Mouse (Mus musculus) liver, embryonic 14.5 days (tissue): ENCODE measurements around the gene Ddost. TPM values are rescaled to one million over a fixed set of nuclear protein-coding genes. Genes with fewer than 3 reads are reported as not detected.
A peak's percentile ranks its signal among the peaks of the same experiment; 100 is the strongest.

Experiments
- ATAC-seq: fragments of 200-750 bp; cut with Nextera tagmentation; 2 replicates; pipeline ENCODE4 v1.8.0; 2017; ENCODE audit warnings: moderate number of reproducible peaks, mild to moderate bottlenecking, moderate library complexity; ENCODE audit not compliant: insufficient read depth
- DNase-seq, 3 experiments: peaks; one replicate each; pipeline ENCODE4 v3.0.0-alpha.2; 2012 to 2013; ENCODE audit warnings: low read depth in 3 of 3, low spot score in 3 of 3
- H3K27ac ChIP-seq: fragments of 300-500 bp; sonication (generic); 2 replicates; pipeline ENCODE4 v1.5.1; 2014; ENCODE audit warnings: moderate library complexity, mild to moderate bottlenecking, control low read depth, inconsistent platforms
- H3K27me3 ChIP-seq: fragments of 300-500 bp; sonication (generic); 2 replicates; pipeline ENCODE4 v1.6.1; 2014; ENCODE audit warnings: mild to moderate bottlenecking, low read length, moderate library complexity; ENCODE audit not compliant: control insufficient read depth, insufficient read depth
- H3K36me3 ChIP-seq: fragments of 300-500 bp; sonication (generic); replicated peaks from 2 replicates; pipeline ENCODE4 v1.6.1; 2014; ENCODE audit warnings: low read depth; ENCODE audit not compliant: control insufficient read depth, insufficient read depth
- H3K4me1 ChIP-seq, 2 experiments: fragments of 200-500 bp in 1 of 2; fragments of 300-500 bp in 1 of 2; sonication (generic) in 1 of 2; replicated peaks; 2 replicates each; pipeline ENCODE4 v1.6.1; 2012 to 2014; ENCODE audit warnings: antibody characterized with exemption in 1 of 2, inconsistent platforms in 1 of 2, low read length in 1 of 2; ENCODE audit not compliant: control insufficient read depth in 2 of 2, insufficient read depth in 2 of 2
- H3K4me2 ChIP-seq: fragments of 300-500 bp; sonication (generic); 2 replicates; pipeline ENCODE4 v1.6.1; 2014; ENCODE audit warnings: low read depth, mild to moderate bottlenecking, control low read depth, moderate library complexity
- H3K4me3 ChIP-seq, 2 experiments: fragments of 200-500 bp in 1 of 2; fragments of 300-500 bp in 1 of 2; sonication (generic) in 1 of 2; 2 replicates each; pipeline ENCODE4 v1.5.1; 2012 to 2014; ENCODE audit warnings: low read depth in 2 of 2, low read length in 2 of 2, mild to moderate bottlenecking in 2 of 2, control low read depth in 1 of 2, inconsistent platforms in 1 of 2, moderate library complexity in 1 of 2; ENCODE audit not compliant: insufficient read depth in 1 of 2
- H3K9ac ChIP-seq: fragments of 300-500 bp; sonication (generic); replicated peaks from 2 replicates; pipeline ENCODE4 v1.6.1; 2014; ENCODE audit warnings: mild to moderate bottlenecking, control low read depth, moderate library complexity
- H3K9me3 ChIP-seq: fragments of 300-500 bp; sonication (generic); 2 replicates; pipeline ENCODE4 v1.6.1; 2016; ENCODE audit warnings: low read length, mixed read lengths; ENCODE audit not compliant: control insufficient read depth
- CTCF ChIP-seq: IDR thresholded peaks from 2 replicates; pipeline ENCODE4 v1.5.1; 2016; ENCODE audit warnings: antibody characterized with exemption, low read depth, control low read depth
- EP300 ChIP-seq: IDR thresholded peaks from 2 replicates; pipeline ENCODE4 v1.6.1; 2016; ENCODE audit warnings: antibody characterized with exemption, low read depth
- WGBS: fragments of 180-500 bp; shearing (Covaris S2); extraction: QIAGEN DNeasy Blood & Tissue Kit; methylation state at CpG from one replicate; pipeline ENCODE4 v1.1.7; 2014; ENCODE audit not compliant: insufficient replicate concordance; 5-methylcytosine and 5-hydroxymethylcytosine counted together
- polyA plus RNA-seq, 2 experiments: library from polyadenylated mRNA; depleted of rRNA in 1 of 2; stranded (reverse) in 1 of 2; unstranded in 1 of 2; fragments of >200 nt; fragmentation: Nextera tagmentation in 1 of 2; extraction: Ambion mirVana in 1 of 2; gene quantifications; 2 replicates each; pipeline versions ENCODE4 v1.2.1 to v1.2.3; 2012 to 2014

Gene Ddost
- polyA plus RNA-seq, 2 experiments: 91.7 to 135 TPM

DNA sequence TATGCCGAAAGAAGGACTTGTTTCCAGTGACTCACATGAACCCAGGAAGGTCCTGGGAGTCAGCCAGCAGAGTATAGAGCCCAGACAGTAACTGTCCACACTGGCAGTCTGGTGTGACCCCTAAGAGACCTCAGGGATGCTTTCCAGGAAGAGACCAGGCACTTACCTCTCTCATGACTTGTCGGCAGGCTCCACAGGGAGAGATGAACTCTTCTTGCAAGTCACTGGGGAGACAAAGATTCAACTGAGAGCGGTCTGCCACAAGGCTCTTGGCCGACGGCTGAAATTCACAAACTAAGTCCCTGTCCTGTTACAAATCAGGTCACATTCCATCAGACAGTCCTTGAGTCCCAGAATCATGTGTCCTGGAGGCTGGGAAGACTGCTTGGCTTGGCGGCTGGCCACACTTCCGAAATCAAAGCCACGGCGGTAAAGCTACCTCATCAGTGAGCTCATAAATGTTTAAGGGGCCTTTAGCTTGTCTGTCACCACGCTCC lies 38.9 kb downstream of the Ddost start:
- TF ChIP-seq EP300 (no peak), CTCF (no peak)
- WGBS: 69% methylated on average over 10 of the region's 10 CpGs
- ATAC-seq (no peak), DNase-seq (no peak)
- Histone ChIP-seq H3K27ac (peak overlapping the region; percentile 22; the same call in 1 of the 2 replicates), H3K36me3 (no peaks in the 10 kb centered on the region), H3K27me3 (no peaks in the 10 kb centered on the region), H3K9ac (no peak overlapping the region), H3K4me1 (peaks cover 0 to 5% of the 10 kb centered on the region in 2 experiments; a peak in 2 of 4 replicates), H3K9me3 (no peaks in the 10 kb centered on the region), H3K4me2 (no peak overlapping the region), H3K4me3 (no peak overlapping the region)

DNA sequence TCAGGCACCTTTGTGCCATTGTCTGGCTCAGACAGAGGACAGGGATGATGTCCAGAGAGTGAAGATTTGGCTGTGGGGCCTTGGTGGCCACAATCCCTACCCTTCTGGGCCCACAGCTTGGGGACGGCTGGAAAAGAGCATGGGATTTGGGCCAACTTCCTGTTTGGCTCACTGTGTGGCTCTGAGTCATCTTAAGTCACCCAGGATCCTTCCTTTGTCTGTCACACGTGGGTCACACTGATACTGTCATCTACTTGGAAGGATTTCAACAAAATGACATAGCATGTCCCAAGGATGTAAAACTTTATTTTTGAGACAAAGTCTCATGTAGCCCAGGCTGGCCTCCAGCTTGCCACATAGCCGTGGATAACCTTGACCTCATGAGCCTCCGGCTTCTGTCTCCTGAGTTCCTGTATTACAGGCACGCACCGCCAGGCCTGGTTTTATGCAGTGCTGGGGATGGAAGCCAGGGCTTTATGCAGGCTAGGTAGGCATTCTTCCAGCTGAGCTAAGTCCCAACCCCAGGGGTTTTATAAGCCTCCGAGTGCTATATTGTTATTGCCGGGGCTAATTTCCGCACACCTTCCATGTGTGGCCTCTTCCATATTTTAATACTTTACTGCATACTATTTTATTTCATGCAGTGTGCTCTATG lies 40.5 kb downstream of the Ddost start:
- H3K27ac ChIP-seq: no peak overlapping the region
- H3K4me3 ChIP-seq: no peak overlapping the region
- no peaks in the 10 kb centered on the region for H3K27me3 ChIP-seq
- no peak overlapping the region for H3K4me2 ChIP-seq
- H3K9ac ChIP-seq: no peak overlapping the region
- H3K4me1 ChIP-seq: peaks cover 0 to 5% of the 10 kb centered on the region in 2 experiments; a peak in 2 of 4 replicates
- DNase-seq (no peak), ATAC-seq (no peak)
- H3K9me3 ChIP-seq: no peaks in the 10 kb centered on the region
- WGBS: 59% methylated on average over 9 of the region's 9 CpGs
- TF ChIP-seq CTCF (no peak), EP300 (no peak)
- no peaks in the 10 kb centered on the region for H3K36me3 ChIP-seq

DNA sequence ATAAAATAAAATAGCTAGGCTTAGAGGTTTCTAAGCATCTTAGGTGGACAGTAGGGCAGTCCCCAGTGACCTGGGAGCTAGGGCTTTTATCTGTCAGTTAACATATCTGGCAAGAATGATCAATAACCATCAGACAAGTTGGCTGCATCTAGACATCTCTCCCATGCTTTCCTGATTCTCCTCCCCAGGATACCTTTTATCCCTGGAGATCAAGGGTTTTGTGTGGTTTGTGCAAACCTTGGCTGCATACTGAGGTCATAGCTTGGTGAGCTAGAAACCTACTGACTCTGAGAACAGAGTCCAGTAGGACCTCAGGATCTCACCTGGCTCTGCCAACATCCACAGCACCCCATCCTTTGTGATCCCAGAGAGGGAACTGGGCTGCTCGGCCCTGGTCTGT lies 42.8 kb downstream of the Ddost start:
- no peaks in the 10 kb centered on the region for H3K9me3 ChIP-seq
- H3K4me3 ChIP-seq: no peak overlapping the region
- ATAC-seq: no peak
- H3K9ac ChIP-seq: no peak overlapping the region
- H3K27ac ChIP-seq: no peak overlapping the region
- WGBS: 46% methylated on average over 1 of the region's 1 CpGs
- peaks cover 0 to 5% of the 10 kb centered on the region in 2 experiments; a peak in 2 of 4 replicates for H3K4me1 ChIP-seq
- no peak overlapping the region for H3K4me2 ChIP-seq
- no peak for DNase-seq
- no peak for TF ChIP-seq CTCF
- no peak for TF ChIP-seq EP300
- H3K36me3 ChIP-seq: no peaks in the 10 kb centered on the region
- no peaks in the 10 kb centered on the region for H3K27me3 ChIP-seq

DNA sequence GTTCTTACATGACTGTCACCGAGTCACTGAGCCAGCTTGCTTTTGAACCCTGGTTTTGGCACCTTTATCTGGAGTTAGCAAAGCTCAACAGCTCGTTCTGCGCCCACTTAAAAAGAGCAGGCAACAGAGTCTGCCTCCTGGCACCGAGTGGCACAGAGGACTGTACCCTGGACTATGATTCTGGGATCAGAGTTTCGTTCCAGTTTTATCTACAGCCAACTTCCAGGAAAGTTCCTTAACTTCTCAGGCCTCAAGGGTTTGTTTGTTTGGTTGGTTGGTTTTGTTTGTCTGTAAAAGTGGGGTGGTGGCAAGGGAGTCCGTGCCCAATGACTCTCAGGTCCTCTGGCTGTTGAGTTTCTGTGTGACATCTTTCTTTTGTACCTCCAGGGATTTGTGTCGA lies 44.2 kb downstream of the Ddost start:
- TF ChIP-seq CTCF: no peak
- no peak for TF ChIP-seq EP300
- Histone ChIP-seq H3K9me3 (no peaks in the 10 kb centered on the region), H3K27ac (no peak overlapping the region), H3K4me3 (no peak overlapping the region), H3K4me2 (no peak overlapping the region), H3K27me3 (no peaks in the 10 kb centered on the region), H3K9ac (no peak overlapping the region), H3K36me3 (no peaks in the 10 kb centered on the region), H3K4me1 (peaks cover 0 to 2% of the 10 kb centered on the region in 2 experiments; a peak in 1 of 4 replicates)
- WGBS: 54% methylated on average over 7 of the region's 7 CpGs
- no peak for DNase-seq
- ATAC-seq: no peak

DNA sequence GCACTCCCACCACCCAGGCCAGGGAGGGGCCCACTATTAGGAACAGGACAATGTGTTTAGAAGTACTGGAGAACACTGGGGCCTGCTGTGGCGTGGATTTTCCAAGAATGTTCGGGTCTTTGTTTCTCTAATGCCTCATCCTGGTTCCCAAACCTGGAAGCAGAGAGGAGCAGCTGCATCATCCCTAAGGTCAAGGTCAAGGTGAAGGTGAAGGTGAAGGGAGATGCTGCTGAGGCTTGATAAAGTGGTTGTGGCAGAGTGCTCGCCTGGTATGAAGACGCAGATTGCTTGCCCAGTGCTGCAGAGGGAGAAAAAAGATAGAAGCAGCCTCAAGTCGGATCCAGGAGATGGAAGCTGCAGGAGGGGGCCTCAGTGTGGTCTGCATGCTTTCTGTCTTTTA lies 47.3 kb downstream of the Ddost start:
- Histone ChIP-seq H3K9ac (no peak overlapping the region), H3K27ac (no peak overlapping the region), H3K36me3 (no peaks in the 10 kb centered on the region), H3K4me2 (no peak overlapping the region), H3K27me3 (no peaks in the 10 kb centered on the region), H3K9me3 (no peaks in the 10 kb centered on the region), H3K4me3 (no peak overlapping the region), H3K4me1 (no peaks in the 10 kb centered on the region)
- DNase-seq (no peak), ATAC-seq (no peak)
- 63% methylated on average over 5 of the region's 5 CpGs for WGBS
- TF ChIP-seq EP300 (no peak), CTCF (no peak)
